Mouse (Mus musculus): ENCODE data around the gene Mgam.
"Not testable (repeated sequence)": the region's sequence is repeated elsewhere in the genome, so short reads cannot be mapped to it uniquely, and the experiment has no call there.

Gene Mgam

GRCm38 (mm10) chr6:40628406-40629000, at the start of gene Mgam:
Mgam (plus strand) TSS chr6:40628831.
- DNase-seq (ENCODE audit: low read depth, low spot score): no peak

- DNase-seq (ENCODE audit: low read depth, low spot score): no peak
These were observed 44.3 kb upstream of the Mgam start for GRCm38 (mm10) chr6:40584336-40584735.

GRCm38 (mm10) chr6:40585645-40586044, 43.0 kb upstream of the Mgam start, which contains the start of gene Clec5a:
Clec5a (minus strand) TSS chr6:40585821.
- DNase-seq (ENCODE audit: low read depth, low spot score): no peak

- DNase-seq (ENCODE audit: low read depth, low spot score): no peak
These were observed 40.3 kb upstream of the Mgam start for GRCm38 (mm10) chr6:40588346-40588745.

GRCm38 (mm10) chr6:40594804-40595550, 33.7 kb upstream of the Mgam start:
- no peak for DNase-seq (ENCODE audit: low read depth, low spot score)

- peak; percentile 5 for DNase-seq (ENCODE audit: low read depth, low spot score)
These were observed 30.1 kb upstream of the Mgam start for GRCm38 (mm10) chr6:40598546-40598945.

- DNase-seq (ENCODE audit: low read depth, low spot score): no peak
These were observed 21.2 kb upstream of the Mgam start for GRCm38 (mm10) chr6:40607431-40607830.

GRCm38 (mm10) chr6:40610244-40610643, 18.4 kb upstream of the Mgam start:
- no peak for DNase-seq (ENCODE audit: low read depth, low spot score)

GRCm38 (mm10) chr6:40613260-40613852, 15.3 kb upstream of the Mgam start, which contains the start of gene Tas2r138:
Tas2r138 (minus strand) TSS chr6:40613310.
- no peak for DNase-seq (ENCODE audit: low read depth, low spot score)

GRCm38 (mm10) chr6:40617965-40618364, 10.7 kb upstream of the Mgam start:
- DNase-seq (ENCODE audit: low read depth, low spot score): peak; percentile 22

- no peak for DNase-seq (ENCODE audit: low read depth, low spot score)
These were observed 2.5 kb upstream of the Mgam start for GRCm38 (mm10) chr6:40626111-40626510.

GRCm38 (mm10) chr6:40634640-40635071, 6.0 kb downstream of the Mgam start:
- no peak for DNase-seq (ENCODE audit: low read depth, low spot score)

- DNase-seq (ENCODE audit: low read depth, low spot score): no peak
These were observed 6.9 kb downstream of the Mgam start for GRCm38 (mm10) chr6:40635559-40635958.

- no peak for DNase-seq (ENCODE audit: low read depth, low spot score)
These were observed 9.1 kb downstream of the Mgam start for GRCm38 (mm10) chr6:40637755-40638154.

GRCm38 (mm10) chr6:40640710-40641538, 12.3 kb downstream of the Mgam start:
- no peak for DNase-seq (ENCODE audit: low read depth, low spot score)

GRCm38 (mm10) chr6:40645701-40646100, 17.1 kb downstream of the Mgam start:
- no peak for DNase-seq (ENCODE audit: low read depth, low spot score)

- DNase-seq (ENCODE audit: low read depth, low spot score): no peak
These were observed 22.3 kb downstream of the Mgam start for GRCm38 (mm10) chr6:40650953-40651352.

GRCm38 (mm10) chr6:40660930-40661329, 32.3 kb downstream of the Mgam start:
- DNase-seq (ENCODE audit: low read depth, low spot score): no peak

GRCm38 (mm10) chr6:40689180-40689579, 60.5 kb downstream of the Mgam start:
- peak; percentile 28 for DNase-seq (ENCODE audit: low read depth, low spot score)

- not testable (repeated sequence) for DNase-seq (ENCODE audit: low read depth, low spot score)
These were observed 63.4 kb downstream of the Mgam start for GRCm38 (mm10) chr6:40692007-40692406.

- DNase-seq (ENCODE audit: low read depth, low spot score): not testable (repeated sequence)
These were observed 84.9 kb downstream of the Mgam start for GRCm38 (mm10) chr6:40713494-40713893.

- no peak for DNase-seq (ENCODE audit: low read depth, low spot score)
These were observed 87.1 kb downstream of the Mgam start for GRCm38 (mm10) chr6:40715705-40716104.
